Mouse (Mus musculus): Measurements from ENCODE around the gene Tnfaip2.
A peak's percentile ranks its signal among the peaks of the same experiment; 100 is the strongest.

Tnfaip2 gene

GRCm38 (mm10) chr12:111443921-111444831, 1.9 kb downstream of the Tnfaip2 start:
- DNase-seq (ENCODE audit: low spot score in 2 of 2) = no peak

GRCm38 (mm10) chr12:111445161-111445889, 3.1 kb downstream of the Tnfaip2 start:
- DNase-seq (ENCODE audit: low spot score in 2 of 2) = no peak

GRCm38 (mm10) chr12:111445890-111446613, 3.8 kb downstream of the Tnfaip2 start:
- no peak for DNase-seq (ENCODE audit: low spot score in 2 of 2)

GRCm38 (mm10) chr12:111446745-111447144, 4.5 kb downstream of the Tnfaip2 start:
- DNase-seq (ENCODE audit: low spot score in 2 of 2) = no peak

- no peak for DNase-seq (ENCODE audit: low spot score in 2 of 2)
These were observed 5.1 kb downstream of the Tnfaip2 start for GRCm38 (mm10) chr12:111447350-111447749.

- DNase-seq (ENCODE audit: low spot score in 2 of 2) = no peak
These were observed 5.9 kb downstream of the Tnfaip2 start for GRCm38 (mm10) chr12:111447898-111448760.

- DNase-seq (ENCODE audit: low spot score in 2 of 2) = no peak
These were observed 6.8 kb downstream of the Tnfaip2 start for GRCm38 (mm10) chr12:111448931-111449705.

- no peak for DNase-seq (ENCODE audit: low spot score in 2 of 2)
These were observed 8.1 kb downstream of the Tnfaip2 start for GRCm38 (mm10) chr12:111450359-111450758.

- no peak for DNase-seq (ENCODE audit: low spot score in 2 of 2)
These were observed 9.3 kb downstream of the Tnfaip2 start for GRCm38 (mm10) chr12:111451561-111451960.

- DNase-seq (ENCODE audit: low spot score in 2 of 2) = no peak
These were observed 11.8 kb downstream of the Tnfaip2 start for GRCm38 (mm10) chr12:111454021-111454420.

- no peak for DNase-seq (ENCODE audit: low spot score in 2 of 2)
These were observed 12.4 kb downstream of the Tnfaip2 start for GRCm38 (mm10) chr12:111454543-111455280.

GRCm38 (mm10) chr12:111455311-111455846, 13.1 kb downstream of the Tnfaip2 start:
- no peak for DNase-seq (ENCODE audit: low spot score in 2 of 2)

GRCm38 (mm10) chr12:111455860-111456259, 13.6 kb downstream of the Tnfaip2 start:
- no peak for DNase-seq (ENCODE audit: low spot score in 2 of 2)

GRCm38 (mm10) chr12:111457742-111458141, 15.5 kb downstream of the Tnfaip2 start:
- DNase-seq (ENCODE audit: low spot score in 2 of 2) = no peak

- DNase-seq (ENCODE audit: low spot score in 2 of 2) = no peak
These were observed 21.3 kb downstream of the Tnfaip2 start for GRCm38 (mm10) chr12:111463570-111463969.

- no peak for DNase-seq (ENCODE audit: low spot score in 2 of 2)
These were observed 24.1 kb downstream of the Tnfaip2 start for GRCm38 (mm10) chr12:111466369-111466768.

- DNase-seq (ENCODE audit: low spot score in 2 of 2) = no peak
These were observed 25.9 kb downstream of the Tnfaip2 start for GRCm38 (mm10) chr12:111468206-111468605.

- DNase-seq (ENCODE audit: low spot score in 2 of 2) = peak in 1 of 2 experiments; percentile 30
These were observed 27.2 kb downstream of the Tnfaip2 start for GRCm38 (mm10) chr12:111469507-111469906.

GRCm38 (mm10) chr12:111471119-111471518, 28.9 kb downstream of the Tnfaip2 start:
- DNase-seq (ENCODE audit: low spot score in 2 of 2) = no peak
